Mouse (Mus musculus): ENCODE measurements around the gene Mgat4b.
"Not testable (repeated sequence)": the region's sequence is repeated elsewhere in the genome, so short reads cannot be mapped to it uniquely, and the experiment has no call there.

Gene Mgat4b

DNA sequence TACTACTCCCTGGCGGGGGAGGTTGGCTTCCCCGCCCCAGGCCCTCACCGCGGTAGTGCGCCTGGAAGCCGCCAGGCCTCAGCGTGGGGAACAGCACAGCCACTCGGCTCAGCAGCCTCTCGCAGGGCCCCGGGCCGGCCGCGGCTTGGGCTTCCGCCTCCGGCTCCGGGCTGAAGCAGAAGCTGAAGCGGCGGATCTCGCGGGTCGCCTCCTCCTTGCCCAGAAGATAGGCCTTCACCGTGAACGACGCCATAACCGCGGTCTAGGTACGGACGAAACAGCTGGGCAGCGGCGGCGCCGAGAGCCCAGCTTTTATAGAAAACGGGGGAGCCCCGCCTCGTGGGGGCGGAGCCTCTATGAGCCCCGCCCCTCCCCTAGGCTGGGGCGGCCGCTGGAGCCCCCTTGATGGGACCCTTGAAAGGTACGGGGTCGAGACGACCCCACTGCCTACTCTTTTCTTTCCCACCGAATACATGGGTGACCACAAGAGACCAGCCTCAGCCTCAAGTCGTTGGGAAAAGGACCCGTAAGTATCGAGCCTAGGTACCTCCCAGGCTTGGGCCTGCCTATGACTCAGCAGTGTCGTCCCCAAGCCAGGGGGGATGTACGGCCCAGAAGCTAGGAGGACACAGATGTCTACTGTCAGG, at the start of gene Mgat4b, which contains the start of gene Sqstm1:
Gene Mgat4b (plus strand): TSS at position 386 of the 647 bp plus-strand sequence.
Gene Sqstm1 (minus strand): TSS at position 323 of the 647 bp plus-strand sequence.
- DNase-seq (ENCODE audit: low spot score) = peak; percentile 86

DNA sequence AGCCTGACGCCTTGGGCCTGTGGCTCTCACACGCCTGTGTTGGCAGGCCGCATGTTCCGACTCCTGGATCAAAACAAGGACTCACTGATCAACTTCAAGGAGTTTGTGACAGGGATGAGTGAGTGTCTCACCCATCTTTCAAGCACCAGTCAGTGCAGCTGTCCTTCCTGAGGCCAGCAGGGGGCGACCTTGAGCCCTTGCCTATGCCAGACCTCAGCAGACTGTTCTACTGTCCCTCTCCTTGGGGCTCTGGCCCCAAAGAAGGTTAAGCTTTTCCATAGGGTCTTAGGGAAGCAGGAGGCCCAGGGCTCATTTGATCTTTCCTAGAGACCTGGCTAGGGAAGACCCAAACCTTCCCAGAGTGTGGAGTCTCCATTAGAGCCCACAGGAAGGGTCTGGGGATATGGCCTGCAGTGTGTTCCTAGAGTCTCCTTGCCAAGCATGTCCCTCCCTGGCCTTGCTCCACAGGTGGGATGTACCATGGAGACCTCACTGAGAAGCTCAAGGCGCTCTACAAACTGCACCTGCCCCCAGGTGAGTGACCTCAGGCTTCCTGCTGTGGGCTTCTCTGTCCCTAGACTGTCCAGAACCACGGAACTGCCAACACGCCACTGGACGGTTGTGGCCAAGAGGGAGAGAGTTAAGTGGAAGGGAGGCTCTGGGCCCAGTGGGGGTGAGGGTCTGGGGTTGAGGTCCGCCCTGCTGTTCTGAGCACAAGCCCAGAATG, 48.9 kb upstream of the Mgat4b start:
- peak; percentile 59 for DNase-seq (ENCODE audit: low spot score)

DNA sequence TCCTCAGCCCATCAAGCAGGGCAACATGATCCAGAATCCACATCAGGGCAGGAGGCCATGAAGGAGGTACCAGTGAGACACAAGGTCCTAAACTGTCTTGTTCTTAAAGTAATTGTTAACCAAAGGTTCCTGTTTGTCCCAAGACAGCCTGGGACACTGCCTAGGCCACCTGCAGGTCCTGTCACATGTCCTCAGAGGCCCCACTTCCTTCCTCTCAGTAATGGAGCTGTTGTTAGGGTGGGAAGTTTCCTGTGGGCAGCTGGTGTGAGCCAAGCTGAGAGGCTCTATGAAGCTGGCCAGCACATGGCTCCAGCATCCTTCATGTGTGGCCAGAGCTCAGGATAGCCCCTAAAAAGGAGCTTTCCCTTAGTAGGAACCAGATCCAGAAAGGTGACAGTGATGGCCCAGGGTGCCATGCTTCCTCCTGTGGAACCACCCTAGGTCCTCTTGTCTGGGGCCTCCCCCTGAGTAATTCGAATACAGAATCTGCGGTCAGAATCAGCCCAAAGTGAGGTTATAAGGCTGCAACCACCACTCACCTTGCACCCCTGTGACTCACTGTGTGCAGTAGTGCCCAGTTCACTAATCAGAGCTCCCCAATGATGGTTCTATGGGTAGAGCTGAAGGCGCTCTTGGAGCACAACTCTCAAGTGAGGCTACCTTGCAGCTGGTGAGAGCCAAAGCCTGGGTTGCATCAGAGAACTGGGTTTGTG, 48.2 kb upstream of the Mgat4b start:
- no peak for DNase-seq (ENCODE audit: low spot score)

DNA sequence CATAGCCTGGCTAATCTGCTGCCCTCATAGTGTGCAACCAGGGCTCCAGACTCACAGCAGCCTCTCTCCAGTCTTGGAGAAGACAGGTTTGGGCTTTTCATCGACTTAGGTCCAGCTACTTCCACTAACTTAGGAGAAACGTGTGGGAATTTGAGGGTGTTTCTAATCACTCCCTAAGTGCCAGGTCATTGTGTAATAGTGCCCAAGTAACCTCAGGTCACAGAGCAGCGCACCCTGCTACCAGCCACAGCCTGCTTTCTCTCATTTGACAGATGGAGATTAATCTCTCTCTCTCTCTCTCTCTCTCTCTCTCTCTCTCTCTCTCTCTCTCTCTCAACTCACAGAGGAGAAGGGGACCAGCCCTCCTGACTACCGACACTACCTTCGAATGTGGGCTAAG, 42.3 kb upstream of the Mgat4b start:
- no peak for DNase-seq (ENCODE audit: low spot score)

DNA sequence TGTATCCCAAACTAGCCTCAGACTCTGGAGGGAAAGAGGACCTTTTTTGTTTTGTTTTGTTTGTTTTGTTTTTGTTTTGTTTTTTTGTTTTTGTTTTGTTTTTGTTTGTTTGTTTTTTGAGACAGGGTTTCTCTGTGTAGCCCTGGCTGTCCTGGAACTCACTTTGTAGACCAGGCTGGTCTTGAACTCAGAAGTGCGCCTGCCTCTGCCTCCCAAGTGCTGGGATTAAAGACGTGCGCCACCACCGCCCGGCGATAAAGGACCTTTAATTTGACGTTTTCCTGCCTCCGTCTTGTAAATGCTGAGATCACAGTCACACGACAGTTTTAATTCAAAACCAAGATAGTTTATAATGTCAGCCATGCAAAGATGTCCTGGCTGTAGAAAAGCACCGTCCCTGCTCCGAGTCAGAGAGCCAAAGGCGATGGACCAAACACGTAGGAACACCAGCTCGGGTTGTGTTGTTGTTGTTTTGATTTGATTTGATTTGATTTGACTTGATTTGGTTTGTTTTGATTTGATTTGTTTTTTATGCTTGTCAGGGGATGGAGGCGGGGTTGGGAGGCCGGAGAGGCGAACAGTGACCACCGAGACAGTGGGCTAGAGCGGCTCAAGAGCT, 36.5 kb upstream of the Mgat4b start, which contains the start of gene Mrnip:
Gene Mrnip (plus strand): TSS at position 334 of the 619 bp plus-strand sequence.
- not testable (repeated sequence) for DNase-seq (ENCODE audit: low spot score)

DNA sequence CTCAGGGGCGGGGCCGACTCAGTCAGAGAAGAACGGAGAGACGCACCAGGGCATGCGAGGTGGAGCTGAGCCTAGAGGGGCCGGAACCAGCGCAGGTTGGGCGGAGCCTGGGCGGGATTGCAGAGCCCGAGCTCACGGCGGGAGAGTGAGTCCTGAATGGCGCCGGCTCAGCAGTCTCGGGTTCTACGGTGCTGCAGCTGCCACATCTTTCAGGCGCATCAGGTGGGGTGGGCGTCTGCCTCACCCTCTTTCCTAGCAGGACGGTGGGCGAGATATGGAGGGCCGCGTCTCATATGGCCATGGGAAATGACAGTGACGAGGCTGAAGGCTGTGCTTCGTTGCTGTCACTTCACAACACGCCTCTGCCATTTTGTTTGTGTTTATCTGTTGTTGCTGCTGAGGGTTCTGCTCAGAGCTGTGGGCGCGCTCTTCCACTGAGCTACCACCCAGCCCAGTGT, 35.9 kb upstream of the Mgat4b start:
- peak; percentile 97 for DNase-seq (ENCODE audit: low spot score)

DNA sequence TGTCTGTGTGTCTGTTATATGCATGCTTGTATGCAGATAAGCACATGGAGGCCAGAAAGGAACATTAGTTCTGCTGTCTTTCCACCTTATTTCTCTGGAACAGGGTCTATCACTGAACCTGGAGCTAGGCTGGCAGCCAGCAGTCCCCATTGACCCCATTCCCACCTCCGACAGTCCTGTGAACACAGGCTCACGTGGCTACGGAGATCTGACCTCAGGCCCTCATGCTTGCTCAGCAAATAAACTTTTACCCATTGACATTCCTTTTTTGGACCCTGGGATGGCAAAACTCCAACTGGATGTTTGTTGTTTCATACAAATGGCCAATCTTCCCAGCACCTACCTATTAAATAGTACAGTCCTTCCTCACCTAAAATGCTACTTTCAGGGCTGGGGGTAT, 34.3 kb upstream of the Mgat4b start:
- DNase-seq (ENCODE audit: low spot score) = no peak

DNA sequence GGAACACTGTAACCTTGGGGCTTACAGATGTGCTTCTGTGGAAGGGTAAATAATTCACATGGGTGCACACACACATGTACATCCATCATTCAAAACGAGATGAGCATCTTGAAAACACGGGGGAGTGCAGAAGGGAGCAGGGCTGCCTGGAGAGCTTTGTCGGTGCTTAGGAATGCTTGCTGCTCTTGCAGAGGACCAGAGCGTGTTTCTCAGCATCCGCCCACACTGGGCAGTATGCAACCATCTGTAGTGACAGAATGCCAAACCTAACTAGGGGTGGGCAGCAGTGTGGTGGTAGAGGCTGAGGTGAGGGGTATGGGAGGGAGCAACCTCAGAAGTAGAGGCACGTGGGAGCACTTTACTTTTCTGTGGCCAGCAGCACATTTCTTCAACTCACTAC, 33.6 kb upstream of the Mgat4b start:
- no peak for DNase-seq (ENCODE audit: low spot score)

DNA sequence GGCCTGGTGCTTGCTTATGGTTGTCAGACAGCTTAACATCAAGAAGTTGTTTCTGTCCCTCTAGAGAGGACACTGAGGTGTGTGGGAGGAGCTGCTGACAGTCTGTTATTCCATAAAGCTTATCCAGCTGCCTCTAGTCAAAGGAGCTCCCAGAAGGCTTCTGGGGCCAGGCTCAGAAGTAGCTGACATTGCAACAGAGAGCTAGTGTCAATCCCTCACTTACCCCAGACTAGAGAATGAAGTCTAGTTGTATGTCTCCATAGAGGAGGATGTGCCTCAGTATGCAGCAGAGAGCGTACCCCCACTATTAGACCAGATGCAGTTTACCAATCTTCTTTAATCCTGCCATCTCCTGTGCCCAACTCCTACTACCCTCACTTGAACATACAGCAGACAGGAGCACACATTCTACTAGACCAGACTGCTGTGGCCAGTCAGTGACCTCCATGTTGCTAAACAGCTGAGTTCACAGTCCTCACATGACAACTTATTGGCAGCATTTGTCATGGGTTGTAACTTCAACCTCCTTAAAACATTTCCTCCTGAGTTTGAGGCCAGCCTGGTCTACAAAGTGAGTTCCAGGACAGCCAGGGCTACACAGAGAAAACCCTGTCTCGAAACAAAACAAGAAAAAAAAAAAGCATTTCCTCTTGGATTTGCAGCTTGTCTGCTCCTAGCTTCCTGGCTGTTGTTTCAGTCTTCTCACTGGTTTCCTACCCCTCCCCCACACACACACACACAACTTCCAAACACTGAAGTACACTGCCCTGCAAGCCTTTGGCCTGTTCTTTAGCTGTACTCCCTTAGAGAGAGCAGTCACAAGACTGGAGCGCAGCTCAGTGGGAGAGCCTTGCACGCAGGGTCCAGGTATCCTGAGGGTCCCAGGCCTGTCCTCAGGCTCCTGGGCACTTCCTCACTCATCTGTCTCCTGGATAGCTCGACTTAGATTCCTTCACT, 31.9 kb upstream of the Mgat4b start:
- DNase-seq (ENCODE audit: low spot score) = no peak

DNA sequence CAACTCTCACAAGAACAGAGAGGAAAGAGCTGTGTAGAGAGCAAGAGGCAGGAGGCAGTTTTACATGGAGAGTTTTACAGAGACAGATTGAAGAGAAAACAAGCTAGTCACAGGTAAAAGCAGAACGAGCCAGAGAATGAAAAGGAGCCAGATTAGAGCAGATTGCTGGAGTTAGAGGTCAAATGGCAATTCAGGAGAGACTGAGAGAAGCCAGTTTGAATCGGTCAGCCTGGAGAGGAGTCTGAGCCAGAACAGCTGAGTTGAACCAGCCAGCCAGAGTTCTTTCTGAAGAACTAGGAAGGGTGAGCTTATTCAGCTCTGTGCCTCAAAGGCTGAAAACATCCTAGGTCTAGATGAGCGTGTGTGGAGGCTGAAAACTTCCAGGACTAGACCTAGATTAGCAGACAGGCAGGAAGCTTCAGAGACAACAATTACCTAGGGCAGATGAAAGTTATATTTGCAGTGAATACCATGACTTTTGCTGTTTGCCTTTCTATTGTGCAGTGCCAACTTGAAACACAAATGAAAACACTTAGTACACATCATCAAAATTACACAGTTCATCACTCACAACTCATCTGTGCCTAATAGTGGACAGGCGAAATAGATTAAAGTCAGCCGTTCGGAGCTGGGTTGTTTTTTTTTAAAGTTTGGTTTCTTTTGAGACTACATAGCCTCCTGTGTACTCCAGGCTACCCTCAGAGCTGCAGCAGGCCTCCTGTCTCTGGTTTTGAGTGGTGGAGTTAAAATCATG, 30.0 kb upstream of the Mgat4b start:
- DNase-seq (ENCODE audit: low spot score) = no peak

DNA sequence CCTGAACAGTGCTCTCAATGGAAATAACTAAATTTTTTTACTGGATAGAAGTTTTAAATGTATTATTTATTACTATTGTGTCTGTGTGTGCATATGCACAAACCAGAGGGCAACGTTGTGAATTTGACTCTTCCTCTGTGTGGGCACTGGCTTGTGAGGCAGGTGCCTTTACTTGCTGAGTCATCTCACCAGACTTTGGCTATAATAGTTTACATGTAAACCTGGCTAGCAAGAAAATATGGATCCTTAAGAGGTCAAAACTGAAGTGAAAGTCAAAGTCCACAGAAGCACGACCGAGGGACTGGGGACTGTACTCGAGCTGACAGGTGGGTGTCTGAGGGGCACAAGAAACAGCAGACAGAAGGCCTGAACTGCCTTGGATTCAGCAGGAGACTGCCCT, 28.0 kb upstream of the Mgat4b start:
- no peak for DNase-seq (ENCODE audit: low spot score)

DNA sequence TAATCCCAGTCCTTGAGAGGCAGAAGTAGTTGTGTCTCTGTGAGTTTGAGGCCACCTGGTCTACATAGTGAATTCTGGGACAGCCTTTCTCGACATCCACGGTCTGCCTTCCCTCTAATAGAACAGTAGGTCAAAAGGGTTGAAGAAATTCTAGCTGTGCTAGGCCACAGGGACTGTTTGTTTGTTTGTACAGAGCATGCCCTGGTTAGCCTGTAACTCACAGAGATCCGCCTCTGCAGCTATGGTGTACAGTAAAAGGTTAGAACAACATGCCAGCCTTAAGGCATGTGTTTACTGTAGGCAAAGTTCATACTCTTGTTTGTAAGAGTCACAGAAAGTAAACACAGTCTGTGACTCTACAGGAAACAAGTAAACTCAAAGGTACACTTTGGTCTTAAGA, 25.9 kb upstream of the Mgat4b start:
- DNase-seq (ENCODE audit: low spot score) = no peak

DNA sequence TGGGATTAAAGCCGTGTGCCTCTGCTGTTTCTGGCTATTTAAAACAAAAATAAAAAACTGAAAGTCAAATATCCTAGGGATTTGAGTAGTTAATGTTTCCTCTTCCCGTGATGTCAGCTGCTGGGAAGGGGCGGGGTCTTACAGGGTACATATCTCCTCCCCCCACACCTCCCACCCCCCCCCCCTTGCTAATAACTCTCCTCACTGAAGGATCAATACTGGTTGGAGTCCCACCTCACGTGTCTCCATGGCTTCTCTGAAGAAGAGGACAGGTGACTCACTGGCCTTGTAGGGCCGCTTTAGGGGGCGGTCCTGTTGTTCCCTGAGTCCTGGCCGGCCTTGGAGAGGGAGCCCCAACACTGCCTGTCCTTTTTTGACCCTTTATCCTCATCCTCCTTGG, 22.0 kb upstream of the Mgat4b start:
- no peak for DNase-seq (ENCODE audit: low spot score)

DNA sequence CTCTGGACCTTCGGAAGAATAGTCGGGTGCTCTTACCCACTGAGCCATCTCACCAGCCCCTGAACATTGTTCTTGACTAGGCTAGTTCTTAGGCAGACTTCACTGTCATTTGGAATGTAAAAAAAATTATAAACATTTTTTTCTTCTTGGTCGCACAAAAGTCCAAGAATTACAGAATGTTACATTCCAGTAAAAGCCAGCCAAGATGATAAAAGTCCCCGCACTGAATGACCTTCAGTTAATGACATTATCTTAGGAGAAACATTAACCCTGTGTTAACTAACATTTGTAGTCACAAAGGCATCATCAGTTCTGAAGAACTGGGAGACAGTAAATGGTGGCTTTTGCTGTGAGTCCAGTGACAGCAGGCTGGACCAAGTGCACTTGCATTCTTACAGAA, 20.3 kb upstream of the Mgat4b start:
- DNase-seq (ENCODE audit: low spot score) = no peak

DNA sequence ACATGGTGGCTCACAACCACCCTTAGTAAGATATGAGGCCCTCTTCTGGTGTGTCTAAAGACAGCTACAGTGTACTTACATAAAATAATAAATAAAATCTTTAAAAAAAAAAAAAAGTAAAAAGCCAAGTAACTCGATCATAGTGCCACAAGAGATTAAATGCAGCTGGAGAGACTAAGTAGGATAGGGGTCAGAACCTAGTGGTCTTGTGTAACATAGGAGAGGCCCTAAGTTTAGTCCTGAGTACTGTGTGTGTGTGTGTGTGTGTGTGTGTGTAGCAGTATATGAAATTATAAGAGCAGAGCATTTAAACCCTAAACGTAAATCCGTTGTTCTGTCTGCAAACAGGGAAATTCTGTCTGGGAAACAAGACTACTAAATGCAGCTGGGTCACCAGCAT, 18.4 kb upstream of the Mgat4b start:
- DNase-seq (ENCODE audit: low spot score) = no peak

DNA sequence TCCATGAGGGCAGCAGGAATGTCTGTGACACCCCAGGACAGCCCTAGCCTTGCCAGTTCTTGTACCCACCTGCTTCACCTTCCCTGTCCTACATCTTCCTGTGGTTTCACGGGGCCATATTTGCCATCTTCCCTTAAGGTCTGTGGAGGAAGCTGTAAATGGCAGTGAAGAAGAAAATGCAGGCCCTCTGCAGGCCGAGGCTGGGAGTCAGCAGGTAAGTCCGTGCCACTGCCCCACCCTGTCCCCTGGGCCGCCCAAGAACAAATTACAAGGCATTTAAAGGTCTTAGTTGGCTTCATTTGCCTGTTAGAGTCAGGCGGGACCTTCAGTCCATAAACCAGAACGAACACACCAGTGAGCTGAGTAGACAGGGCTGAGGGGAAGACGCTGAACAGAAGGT, 16.6 kb upstream of the Mgat4b start:
- no peak for DNase-seq (ENCODE audit: low spot score)

DNA sequence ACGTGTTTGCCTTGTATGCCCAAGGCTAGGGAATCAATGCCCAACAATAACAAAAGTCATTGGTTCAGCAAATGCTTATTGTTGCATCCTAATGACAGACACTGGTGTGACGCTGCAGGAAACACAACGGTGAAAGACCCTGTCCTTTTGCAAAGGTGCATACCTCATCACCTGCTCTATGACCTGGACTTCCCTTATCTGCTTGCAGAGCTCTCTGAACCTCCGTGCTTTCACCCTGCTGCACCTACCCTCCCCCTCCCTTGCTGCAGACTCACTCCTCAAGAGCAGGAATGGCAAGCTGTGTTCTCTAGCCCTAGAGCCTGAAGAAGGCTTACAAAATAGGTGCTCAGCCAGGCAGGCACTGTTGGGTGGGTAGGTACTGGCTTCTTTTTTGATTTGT, 15.9 kb upstream of the Mgat4b start:
- DNase-seq (ENCODE audit: low spot score) = no peak

DNA sequence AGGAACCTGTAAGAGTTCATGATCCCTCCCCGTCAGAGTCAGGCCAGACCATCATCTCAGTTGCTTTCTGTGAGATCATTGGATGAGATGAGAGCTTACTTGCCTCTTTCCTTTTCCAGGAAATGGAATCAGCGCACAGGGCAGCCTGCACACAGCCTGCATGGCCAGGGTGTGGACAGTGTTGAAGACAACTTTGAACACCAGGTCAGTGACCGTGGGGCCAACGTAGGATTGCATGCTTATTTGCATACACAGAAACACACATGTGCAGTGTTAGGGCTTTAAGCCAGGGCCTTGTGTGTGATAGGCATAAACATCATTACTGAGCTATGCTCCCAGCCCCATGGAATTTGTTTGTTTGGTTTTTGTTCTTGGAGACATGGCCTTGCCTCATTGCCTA, 13.2 kb upstream of the Mgat4b start:
- no peak for DNase-seq (ENCODE audit: low spot score)

DNA sequence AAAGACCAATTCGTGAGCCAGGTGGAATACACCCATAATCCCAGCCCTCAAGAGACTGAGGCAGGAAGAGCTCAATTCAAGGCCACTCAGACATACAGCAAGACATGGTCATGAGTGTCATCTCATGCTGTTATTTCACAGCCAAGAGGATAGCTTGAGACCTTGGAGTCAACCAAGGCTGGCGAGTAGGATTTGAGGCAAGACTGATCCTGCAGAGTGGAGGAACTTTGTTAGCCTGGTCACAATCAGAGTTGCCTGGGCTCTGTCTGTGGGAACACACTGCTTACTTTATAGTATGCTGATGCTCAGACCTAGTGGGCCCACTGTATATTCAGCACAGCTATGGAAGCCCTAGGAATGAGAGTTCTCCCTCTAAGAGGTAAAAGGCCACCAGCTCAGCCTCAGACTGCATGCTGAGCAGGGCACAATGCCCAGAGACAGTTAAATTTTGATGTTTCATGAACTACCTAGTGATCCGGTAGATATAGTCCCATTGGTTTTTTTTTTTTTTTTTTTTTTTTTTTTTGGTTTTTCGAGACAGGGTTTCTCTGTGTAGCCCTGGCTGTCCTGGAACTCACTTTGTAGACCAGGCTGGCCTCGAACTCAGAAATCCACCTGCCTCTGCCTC, 12.4 kb upstream of the Mgat4b start:
- DNase-seq (ENCODE audit: low spot score) = no peak

DNA sequence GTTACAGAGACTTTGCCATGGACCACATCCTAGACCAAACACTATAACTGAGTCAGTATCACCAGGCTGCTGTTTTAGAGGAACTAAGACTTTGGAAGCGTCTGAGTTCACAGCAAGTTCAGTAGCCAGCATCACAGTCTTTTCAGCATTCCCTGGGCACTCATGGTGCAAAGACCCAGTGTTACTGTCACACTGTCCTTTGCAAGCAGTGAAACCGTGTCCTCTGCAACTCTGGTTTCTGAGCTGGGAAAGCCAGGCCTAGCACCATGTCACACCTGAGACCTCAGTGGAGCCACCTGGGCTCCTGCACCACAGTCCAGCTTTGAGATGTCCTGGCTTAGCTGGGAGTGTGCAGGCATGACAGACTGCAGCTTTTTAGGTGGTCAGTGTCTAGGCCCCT, 11.8 kb upstream of the Mgat4b start:
- DNase-seq (ENCODE audit: low spot score) = no peak

Data from layer of hippocampus, adult 11-12 months (tissue).